Mouse (Mus musculus) MEL (cell line): Measurements from ENCODE around the gene Cdk15. TPM values are rescaled to one million over a fixed set of nuclear protein-coding genes. Genes with fewer than 3 reads are reported as not detected.

Experiments
- DNase-seq: peaks from one replicate; pipeline ENCODE4 v3.0.0; 2011; ENCODE audit warnings: low read depth, low spot score
- H3K27ac ChIP-seq: 2 replicates; pipeline ENCODE4 v1.5.1; 2012; ENCODE audit warnings: low read depth, mild to moderate bottlenecking, control low read depth, low read length, moderate library complexity; ENCODE audit not compliant: control insufficient read depth
- H3K27me3 ChIP-seq, 2 experiments: fragments of 150-350 bp in 1 of 2; sonication (generic) in 1 of 2; 2 replicates each; pipeline ENCODE4 v1.6.1; 2012; ENCODE audit warnings: low read length in 2 of 2, mild to moderate bottlenecking in 2 of 2, improper control_type of control experiment in 1 of 2, moderate library complexity in 1 of 2; ENCODE audit not compliant: insufficient read depth in 2 of 2, control insufficient read depth in 1 of 2
- H3K36me3 ChIP-seq, 2 experiments: 2 replicates each; pipeline ENCODE4 v1.6.1; 2012 to 2014; ENCODE audit warnings: low read length in 2 of 2, improper control_type of control experiment in 1 of 2, inconsistent platforms in 1 of 2, mild to moderate bottlenecking in 1 of 2; ENCODE audit not compliant: insufficient read depth in 2 of 2, control insufficient read depth in 1 of 2
- H3K4me1 ChIP-seq, 2 experiments: fragments of 150-350 bp in 1 of 2; sonication (generic) in 1 of 2; 2 replicates each; pipeline ENCODE4 v1.6.1; 2012; ENCODE audit warnings: low read length in 2 of 2, improper control_type of control experiment in 1 of 2, mild to moderate bottlenecking in 1 of 2; ENCODE audit not compliant: insufficient read depth in 2 of 2, control insufficient read depth in 1 of 2
- H3K4me3 ChIP-seq, 2 experiments: fragments of 150-350 bp in 1 of 2; sonication (generic) in 1 of 2; 2 replicates each; pipeline ENCODE4 v1.5.1; 2012; ENCODE audit warnings: low read depth in 2 of 2, low read length in 2 of 2, mild to moderate bottlenecking in 2 of 2, moderate library complexity in 2 of 2, control low read depth in 1 of 2, improper control_type of control experiment in 1 of 2; ENCODE audit not compliant: control insufficient read depth in 1 of 2, insufficient read depth in 1 of 2
- H3K79me2 ChIP-seq: 2 replicates; pipeline ENCODE4 v1.6.1; 2012; ENCODE audit warnings: mild to moderate bottlenecking, low read length, moderate library complexity; ENCODE audit not compliant: control insufficient read depth, poor library complexity, insufficient read depth
- H3K9ac ChIP-seq: 2 replicates; pipeline ENCODE4 v1.6.1; 2012; ENCODE audit warnings: low read depth, mild to moderate bottlenecking, control low read depth, low read length, moderate library complexity; ENCODE audit not compliant: control insufficient read depth, poor library complexity, severe bottlenecking
- H3K9me3 ChIP-seq: fragments of 150-350 bp; sonication (generic); replicated peaks from 2 replicates; pipeline ENCODE4 v1.6.1; 2012; ENCODE audit warnings: mild to moderate bottlenecking, low read length, improper control_type of control experiment, moderate library complexity; ENCODE audit not compliant: insufficient read depth
- CTCF ChIP-seq, 3 experiments: IDR thresholded peaks in 2 of 3; conservative IDR thresholded peaks in 1 of 3; 2 replicates each; pipeline ENCODE4 v1.5.1; 2011 to 2012; ENCODE audit warnings: low read length in 3 of 3, low read depth in 2 of 3, mild to moderate bottlenecking in 2 of 3, improper control_type of control experiment in 1 of 3, inconsistent platforms in 1 of 3, mixed read lengths in 1 of 3, moderate library complexity in 1 of 3; ENCODE audit not compliant: control insufficient read depth in 1 of 3, insufficient read depth in 1 of 3, poor library complexity in 1 of 3, severe bottlenecking in 1 of 3
- E2F4 ChIP-seq: IDR thresholded peaks from 2 replicates; pipeline ENCODE4 v1.6.1; 2011; ENCODE audit warnings: low read depth, low read length, improper control_type of control experiment, borderline replicate concordance
- EP300 ChIP-seq, 2 experiments: IDR thresholded peaks; 2 replicates each; pipeline ENCODE4 v1.6.1; 2011; ENCODE audit warnings: improper control_type of control experiment in 2 of 2, low read length in 2 of 2, low read depth in 1 of 2, mild to moderate bottlenecking in 1 of 2
- GABPA ChIP-seq: IDR thresholded peaks from 2 replicates; pipeline ENCODE4 v1.6.1; 2012; ENCODE audit warnings: low read depth, mild to moderate bottlenecking, inconsistent platforms, low read length, improper control_type of control experiment, moderate library complexity
- HCFC1 ChIP-seq: IDR thresholded peaks from 2 replicates; pipeline ENCODE4 v1.6.1; 2012; ENCODE audit warnings: low read depth, mild to moderate bottlenecking, inconsistent platforms, low read length, improper control_type of control experiment, moderate library complexity
- JUND ChIP-seq: IDR thresholded peaks from 2 replicates; pipeline ENCODE4 v1.6.1; 2011; ENCODE audit warnings: low read depth, mild to moderate bottlenecking, improper control_type of control experiment, low read length
- KAT2A ChIP-seq: conservative IDR thresholded peaks from 2 replicates; pipeline ENCODE4 v1.6.1; 2012; ENCODE audit warnings: low read depth, low read length, improper control_type of control experiment, inconsistent platforms
- MXI1 ChIP-seq: IDR thresholded peaks from 2 replicates; pipeline ENCODE4 v1.6.1; 2011; ENCODE audit warnings: mild to moderate bottlenecking, low read depth, low read length, improper control_type of control experiment
- MYB ChIP-seq: IDR thresholded peaks from 2 replicates; pipeline ENCODE4 v1.6.1; 2011; ENCODE audit warnings: mild to moderate bottlenecking, low read depth, low read length, improper control_type of control experiment
- NRF1 ChIP-seq: IDR thresholded peaks from 2 replicates; pipeline ENCODE4 v1.6.1; 2014; ENCODE audit warnings: low read depth, mild to moderate bottlenecking, inconsistent platforms, low read length, improper control_type of control experiment, moderate library complexity; ENCODE audit not compliant: poor library complexity, insufficient read depth, severe bottlenecking
- POLR2A ChIP-seq, 2 experiments: IDR thresholded peaks; 2 replicates each; pipeline ENCODE4 v1.6.1; 2011 to 2012; ENCODE audit warnings: low read length in 2 of 2, mild to moderate bottlenecking in 2 of 2, control low read depth in 1 of 2, improper control_type of control experiment in 1 of 2, low read depth in 1 of 2, moderate library complexity in 1 of 2; ENCODE audit not compliant: control insufficient read depth in 1 of 2, insufficient read depth in 1 of 2, poor library complexity in 1 of 2
- POLR2AphosphoS2 ChIP-seq: IDR thresholded peaks from 2 replicates; pipeline ENCODE4 v1.6.1; 2011; ENCODE audit warnings: low read length, improper control_type of control experiment
- TAL1 ChIP-seq: IDR thresholded peaks from 2 replicates; pipeline ENCODE4 v1.6.1; 2012; ENCODE audit warnings: mild to moderate bottlenecking, inconsistent platforms, low read length, moderate library complexity, mixed read lengths
- TCF12 ChIP-seq: IDR thresholded peaks from 2 replicates; pipeline ENCODE4 v1.6.1; 2014; ENCODE audit warnings: low read depth, mild to moderate bottlenecking, inconsistent platforms, low read length, improper control_type of control experiment, moderate library complexity
- USF1 ChIP-seq: IDR thresholded peaks from 2 replicates; pipeline ENCODE4 v1.6.1; 2014; ENCODE audit warnings: low read depth, mild to moderate bottlenecking, inconsistent platforms, low read length, improper control_type of control experiment, moderate library complexity
- ZKSCAN1 ChIP-seq: IDR thresholded peaks from 2 replicates; pipeline ENCODE4 v1.6.1; 2012; ENCODE audit warnings: low read depth, mild to moderate bottlenecking, inconsistent platforms, low read length, improper control_type of control experiment, moderate library complexity
- polyA plus RNA-seq, 2 experiments: library from polyadenylated mRNA; stranded (reverse) in 1 of 2; unstranded in 1 of 2; fragments of >175 nt in 1 of 2; fragments of >200 nt in 1 of 2; gene quantifications; 2 replicates each; pipeline versions ENCODE4 v1.2.1 to v1.2.4; 2012; ENCODE audit warnings: low replicate concordance in 2 of 2, low read depth in 1 of 2; ENCODE audit not compliant: insufficient read length in 2 of 2, insufficient read depth in 1 of 2, missing spikeins in 1 of 2
- total RNA-seq: library from RNA; depleted of rRNA; stranded (reverse); fragments of 300-350 nt; gene quantifications from 2 replicates; pipeline ENCODE4 v1.2.3, GENCODE M21; 2012

Cdk15 gene
- total and polyA plus RNA-seq, 3 experiments, result not detected

DNA sequence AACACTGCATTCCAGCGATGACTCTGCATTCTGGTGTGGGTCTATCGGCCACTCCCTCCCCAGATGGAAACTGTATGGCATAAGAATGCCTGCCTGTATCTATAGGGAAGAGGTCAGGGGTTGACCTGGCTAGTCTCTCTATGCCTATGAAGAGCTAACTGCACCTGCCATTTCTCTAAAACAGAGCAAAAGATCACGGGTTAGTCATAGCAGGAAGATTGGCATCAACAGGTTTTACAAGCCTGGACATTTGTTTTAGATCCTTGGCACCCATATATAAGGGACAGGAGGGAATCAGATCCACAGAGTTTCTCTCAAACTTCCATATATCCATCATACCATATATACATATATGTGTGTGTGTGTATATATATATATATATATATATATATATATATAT is 127.7 kb downstream of the Cdk15 start:
- TF ChIP-seq EP300 (IDR thresholded peaks at IDR 0.05; ENCODE audit: low read depth in 1 of 2, low read length in 2 of 2) (no peak), KAT2A (no peak), GABPA (no peak), E2F4 (no peak), HCFC1 (no peak), JUND (no peak), POLR2AphosphoS2 (no peak), POLR2A (IDR thresholded peaks at IDR 0.05; ENCODE audit: control insufficient read depth in 1 of 2, insufficient read depth in 1 of 2, low read depth in 1 of 2, low read length in 2 of 2, poor library complexity in 1 of 2) (no peak), USF1 (no peak), CTCF (IDR thresholded peaks at IDR 0.05 in 2 of 3, conservative IDR thresholded peaks at IDR 0.05 in 1 of 3; ENCODE audit: control insufficient read depth in 1 of 3, insufficient read depth in 1 of 3, low read depth in 2 of 3, low read length in 3 of 3, poor library complexity in 1 of 3, severe bottlenecking in 1 of 3) (no peak), TCF12 (no peak), TAL1 (no peak), MYB (no peak)
- peaks cover 0 to 7% of the 10 kb centered on the region in 2 experiments; a peak in 1 of 4 replicates for H3K4me1 ChIP-seq
- H3K9me3 ChIP-seq, result no peaks in the 10 kb centered on the region
- no peak for DNase-seq
- H3K4me3 ChIP-seq, result no peak overlapping the region
- H3K27me3 ChIP-seq, result peaks cover 0 to 3% of the 10 kb centered on the region in 2 experiments; a peak in 3 of 4 replicates
- H3K79me2 ChIP-seq, result no peaks in the 10 kb centered on the region
- no peak overlapping the region for H3K27ac ChIP-seq
- no peak overlapping the region for H3K9ac ChIP-seq
- H3K36me3 ChIP-seq, result no peaks in the 10 kb centered on the region; a peak in 1 of 4 replicates

DNA sequence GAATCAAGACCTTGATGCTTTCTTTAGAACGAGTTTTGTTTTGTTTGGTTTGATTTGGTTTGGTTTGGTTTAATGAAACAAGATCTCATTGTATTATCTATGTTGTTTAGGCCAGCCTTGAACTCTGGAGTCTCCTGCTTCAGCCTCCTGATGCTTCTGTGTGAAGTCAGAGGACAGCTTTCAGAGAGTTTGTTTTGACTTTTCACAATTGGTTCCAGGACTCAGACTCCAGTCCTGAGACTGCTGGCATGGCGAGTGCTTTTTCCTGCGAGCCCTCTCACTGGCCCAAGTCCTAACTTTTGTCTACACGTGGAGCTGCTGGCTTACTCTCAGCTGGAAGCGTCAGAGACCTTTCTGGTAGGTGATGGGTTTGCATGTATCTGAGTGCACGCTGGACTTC is 128.9 kb downstream of the Cdk15 start:
- H3K9me3 ChIP-seq, result no peaks in the 10 kb centered on the region
- H3K4me1 ChIP-seq, result peaks cover 0 to 7% of the 10 kb centered on the region in 2 experiments; a peak in 1 of 4 replicates
- TF ChIP-seq MXI1 (no peak), MYB (no peak), HCFC1 (no peak), ZKSCAN1 (no peak), NRF1 (no peak)
- no peak overlapping the region for H3K9ac ChIP-seq
- no peak overlapping the region for H3K4me3 ChIP-seq
- H3K27me3 ChIP-seq, result peaks cover 0 to 3% of the 10 kb centered on the region in 2 experiments; a peak in 3 of 4 replicates
- no peak overlapping the region for H3K27ac ChIP-seq
- H3K79me2 ChIP-seq, result no peaks in the 10 kb centered on the region
- no peak for DNase-seq
- H3K36me3 ChIP-seq, result no peaks in the 10 kb centered on the region; a peak in 1 of 4 replicates
